23 mouse cellular contexts compared by ENCODE assay signal in genomic region chr6:101603083-101603482, GRCm38 (mm10).
"Had no signal": no experiment of that assay in that cellular context is flagged by ENCODE, and none has a peak within 500 bp of the region (broad histone marks: within the 10 kb centered on the region; RNA-seq: fewer than 3 reads in every experiment).

No protein-coding gene starts in this region.

- H3K27ac ChIP-seq: heart, adult 2 months; heart, embryonic 13.5 days; heart, embryonic 15.5 days; hindbrain, embryonic 13.5 days; hindbrain, embryonic 15.5 days; hindbrain, postnatal 0 days; limb, embryonic 13.5 days; limb, embryonic 15.5 days; liver, embryonic 12.5 days; liver, embryonic 14.5 days had no signal

- H3K36me3 ChIP-seq: heart, embryonic 13.5 days; heart, embryonic 15.5 days; hindbrain, embryonic 13.5 days; hindbrain, embryonic 15.5 days; limb, embryonic 13.5 days; limb, embryonic 15.5 days; liver, embryonic 12.5 days had no signal

- H3K9ac ChIP-seq: heart, embryonic 13.5 days; heart, embryonic 15.5 days; hindbrain, embryonic 13.5 days; hindbrain, embryonic 15.5 days; limb, embryonic 13.5 days; limb, embryonic 15.5 days; liver, embryonic 12.5 days; liver, embryonic 14.5 days had no signal

- H3K4me2 ChIP-seq: heart, embryonic 11.5 days; heart, embryonic 13.5 days; heart, embryonic 15.5 days; hindbrain, embryonic 13.5 days; hindbrain, embryonic 15.5 days; limb, embryonic 13.5 days; limb, embryonic 15.5 days; liver, embryonic 12.5 days had no signal

- H3K27me3 ChIP-seq: heart, embryonic 13.5 days; heart, embryonic 15.5 days; hindbrain, embryonic 13.5 days; hindbrain, embryonic 15.5 days; limb, embryonic 13.5 days; limb, embryonic 15.5 days; liver, embryonic 12.5 days had no signal

- H3K4me3 ChIP-seq: heart, adult 2 months; heart, embryonic 13.5 days; heart, embryonic 15.5 days; hindbrain, embryonic 13.5 days; hindbrain, embryonic 15.5 days; limb, embryonic 13.5 days; limb, embryonic 15.5 days; liver, embryonic 12.5 days had no signal

- ATAC-seq: hindbrain, postnatal 0 days; intestine, embryonic 16.5 days; liver, embryonic 12.5 days had no signal

- H3K4me1 ChIP-seq: heart, embryonic 13.5 days; heart, embryonic 15.5 days; hindbrain, embryonic 13.5 days; hindbrain, embryonic 15.5 days; limb, embryonic 13.5 days; limb, embryonic 15.5 days; liver, embryonic 12.5 days had no signal

- H3K9me3 ChIP-seq: heart, embryonic 13.5 days; heart, embryonic 15.5 days; hindbrain, embryonic 13.5 days; hindbrain, embryonic 15.5 days; limb, embryonic 13.5 days; limb, embryonic 15.5 days; liver, embryonic 12.5 days had no signal

- DNase-seq: gastrocnemius, postnatal 14 days; gastrocnemius, postnatal 36 days; heart, adult 11 months; heart, adult 2 months; heart, postnatal 14 days; heart, postnatal 36 days; kidney, adult 11 months; kidney, adult 2 months; kidney, postnatal 25 days; layer of hippocampus, adult 9-11 months; layer of hippocampus, postnatal 36 days; left cerebral cortex, postnatal 4 days had no signal
